Mouse (Mus musculus) embryo, embryonic 10 days (tissue): ENCODE data around the gene Prkch.

Experiments used
- DNase-seq: peaks from one replicate; pipeline ENCODE4 v3.0.0-alpha.2; 2015; ENCODE audit warnings: low spot score

Gene Prkch

DNA sequence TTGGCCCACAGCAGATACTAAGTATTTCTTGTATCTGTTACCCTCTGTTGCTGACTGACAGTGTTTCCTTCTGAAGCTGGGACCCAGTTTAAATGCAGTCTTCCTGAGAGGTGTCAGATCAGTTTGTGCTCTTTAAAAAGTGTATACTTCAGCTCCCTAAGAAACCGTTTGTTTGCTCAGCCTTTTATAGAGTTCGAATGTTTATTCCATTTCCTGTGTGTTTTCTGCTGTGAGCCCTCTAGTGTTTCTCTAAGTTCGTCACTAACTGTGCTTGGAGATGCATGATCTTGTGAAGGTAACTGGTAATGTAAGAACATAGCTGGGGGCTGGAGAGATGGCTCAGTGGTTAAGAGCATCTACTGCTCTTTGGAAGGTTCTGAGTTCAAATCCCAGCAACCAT, 27.1 kb downstream of the Prkch start:
- no peak for DNase-seq

- no peak for DNase-seq
These were observed 28.6 kb downstream of the Prkch start for GRCm38 (mm10) chr12:73613183-73613582.

DNA sequence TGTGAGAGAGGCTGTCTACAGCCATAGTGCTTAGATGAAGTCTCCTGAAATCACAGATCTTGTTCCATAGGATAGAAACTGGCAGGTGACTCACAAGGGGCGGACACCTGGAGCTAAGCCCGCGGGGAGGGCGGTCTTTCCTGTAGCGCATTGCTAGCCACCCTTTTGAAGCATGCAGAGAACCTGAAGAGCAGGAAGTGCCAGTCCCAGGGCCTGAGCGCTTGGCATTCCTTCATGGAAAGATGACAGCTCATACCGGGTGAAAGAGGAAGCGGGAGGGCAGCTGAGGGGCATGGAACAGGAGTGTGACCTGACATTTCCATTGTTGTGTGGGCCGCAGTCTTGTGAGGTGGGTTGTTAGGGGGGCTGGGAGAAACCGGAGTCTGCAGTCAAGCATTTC, 33.1 kb downstream of the Prkch start:
- peak; percentile 43 for DNase-seq

- no peak for DNase-seq
These were observed 40.9 kb downstream of the Prkch start for GRCm38 (mm10) chr12:73625277-73626032.

DNA sequence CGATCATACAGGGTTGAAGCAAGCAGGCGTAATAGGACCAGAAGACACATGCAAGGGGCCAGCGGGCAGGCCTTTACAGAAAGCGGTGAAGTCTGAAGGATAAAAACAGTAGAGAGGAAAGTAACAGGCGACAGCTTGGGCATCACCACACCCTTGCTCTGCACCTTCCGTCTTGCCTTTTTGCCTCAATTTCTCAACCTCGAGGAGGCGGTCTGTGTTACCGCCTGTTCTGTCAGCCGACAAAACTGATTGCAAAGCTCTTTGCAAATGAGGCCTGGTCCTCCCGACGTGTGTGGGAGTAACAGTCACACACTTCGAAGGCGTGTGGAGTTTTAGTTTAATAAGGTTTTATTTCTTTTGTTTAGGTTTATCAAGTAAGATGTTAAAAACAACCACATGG, 43.3 kb downstream of the Prkch start:
- DNase-seq = no peak

DNA sequence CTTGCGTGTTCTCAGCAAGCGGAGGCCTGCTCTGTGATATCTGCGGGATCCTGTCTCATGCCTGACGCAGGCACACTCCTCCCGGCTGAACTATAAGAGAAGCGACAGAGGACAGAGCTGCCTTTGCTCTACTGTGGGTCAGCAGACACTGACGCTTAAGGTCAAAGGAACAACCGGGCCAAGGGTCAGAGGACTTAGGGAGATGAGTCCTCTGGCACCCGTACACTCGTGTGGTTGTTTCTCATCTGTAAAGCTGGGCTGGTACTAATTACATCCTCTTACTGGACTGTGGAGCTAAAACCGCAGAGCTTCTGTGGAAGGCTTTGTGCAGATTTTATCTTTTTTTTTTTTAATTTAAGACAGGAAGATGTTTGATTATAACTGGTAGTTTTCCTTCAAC, 46.0 kb downstream of the Prkch start:
- no peak for DNase-seq

DNA sequence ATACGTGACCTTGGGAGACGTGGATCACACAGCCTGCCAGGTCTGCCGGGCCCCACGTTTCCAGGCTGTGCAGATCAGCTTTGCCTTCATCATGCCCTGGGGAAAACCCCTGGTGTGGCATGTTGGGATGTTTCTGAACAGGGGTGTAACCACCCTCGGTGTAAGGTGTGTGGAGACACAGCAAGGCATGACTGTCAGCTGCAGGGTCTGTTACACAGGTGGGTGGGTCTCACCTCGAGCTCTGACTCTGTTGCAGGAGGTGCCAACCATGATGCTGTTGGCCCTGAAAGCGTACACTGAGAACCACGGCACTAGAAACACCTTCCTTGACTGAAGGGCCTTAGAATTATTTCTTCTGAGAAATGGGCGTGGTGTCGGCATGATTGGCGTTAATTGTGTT, 46.6 kb downstream of the Prkch start:
- DNase-seq = no peak

DNA sequence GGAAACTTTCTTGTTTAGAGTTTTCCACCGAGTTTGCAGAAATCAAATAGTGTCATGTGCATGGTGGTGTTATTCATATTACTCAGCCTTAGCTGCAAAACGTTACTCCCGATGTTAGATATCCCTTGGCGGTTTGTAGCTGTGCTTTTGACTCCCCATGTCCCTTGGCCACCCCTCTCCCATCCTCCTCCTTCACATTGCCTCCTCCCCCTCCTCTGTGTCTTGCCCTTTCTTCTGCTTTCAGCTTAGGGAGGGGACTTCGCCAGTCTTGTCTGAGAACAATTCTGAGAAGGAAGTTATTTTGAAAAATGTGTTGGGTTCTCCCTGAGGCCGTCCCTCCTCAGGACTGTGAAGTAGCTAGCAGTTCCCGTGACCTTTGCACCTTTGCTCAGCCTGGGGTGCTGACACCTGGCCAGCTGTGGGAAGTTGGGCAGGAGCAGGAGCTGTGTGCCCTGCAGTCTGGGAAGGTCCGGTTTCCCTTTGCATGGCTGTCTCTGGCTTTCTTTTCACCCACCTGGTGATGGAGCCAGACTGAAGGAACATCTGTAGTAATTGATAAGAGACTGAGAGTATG, 48.2 kb downstream of the Prkch start:
- DNase-seq = peak; percentile 48

- DNase-seq = no peak
These were observed 49.1 kb downstream of the Prkch start for GRCm38 (mm10) chr12:73633707-73634106.

- no peak for DNase-seq
These were observed 55.0 kb downstream of the Prkch start for GRCm38 (mm10) chr12:73639571-73639970.

DNA sequence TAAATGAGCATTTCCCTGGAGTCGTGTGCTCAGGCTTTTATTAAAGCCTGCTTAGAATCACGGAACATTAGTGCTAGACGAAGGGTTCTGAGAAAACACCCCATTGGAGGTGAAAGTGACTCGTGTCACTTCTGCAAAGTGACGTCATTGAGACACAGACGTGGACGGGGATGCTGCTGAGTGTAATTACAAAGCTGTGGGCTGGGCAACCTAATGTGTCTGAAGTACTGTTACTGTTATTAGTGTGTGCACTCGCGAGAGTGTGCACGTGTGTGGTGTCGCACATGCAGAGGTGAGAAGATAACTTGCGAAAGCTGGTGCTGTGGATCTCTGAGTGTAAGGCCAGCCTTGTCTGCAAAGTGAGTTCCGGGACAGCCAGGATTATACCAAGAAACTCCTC, 56.6 kb downstream of the Prkch start:
- DNase-seq = no peak

DNA sequence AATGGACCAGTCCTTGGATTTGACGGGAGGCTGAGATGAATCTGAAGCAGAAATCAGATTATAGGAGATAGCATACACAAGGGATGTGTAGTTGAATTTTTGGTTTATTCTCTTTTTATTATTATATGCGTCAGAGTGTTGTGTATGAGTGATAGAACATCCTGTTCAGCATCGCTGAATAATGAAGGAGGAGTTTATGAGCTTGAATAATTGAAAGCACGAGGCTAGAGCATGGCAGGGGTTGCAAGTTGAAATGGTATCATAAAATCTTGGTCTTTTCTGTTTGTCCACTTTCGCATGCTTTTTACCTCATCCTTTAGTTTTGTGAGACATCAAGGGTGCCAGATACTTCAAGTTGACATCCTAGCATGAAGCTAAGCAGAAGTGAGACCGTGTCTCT, 60.6 kb downstream of the Prkch start:
- DNase-seq = no peak

GRCm38 (mm10) chr12:73647686-73648085, 63.1 kb downstream of the Prkch start:
- DNase-seq = no peak

GRCm38 (mm10) chr12:73656568-73657204, 72.1 kb downstream of the Prkch start:
- DNase-seq = no peak

GRCm38 (mm10) chr12:73663421-73663820, 78.8 kb downstream of the Prkch start:
- DNase-seq = no peak

- no peak for DNase-seq
These were observed 82.1 kb downstream of the Prkch start for GRCm38 (mm10) chr12:73666701-73667100.

GRCm38 (mm10) chr12:73667607-73668006, 83.0 kb downstream of the Prkch start:
- DNase-seq = no peak

DNA sequence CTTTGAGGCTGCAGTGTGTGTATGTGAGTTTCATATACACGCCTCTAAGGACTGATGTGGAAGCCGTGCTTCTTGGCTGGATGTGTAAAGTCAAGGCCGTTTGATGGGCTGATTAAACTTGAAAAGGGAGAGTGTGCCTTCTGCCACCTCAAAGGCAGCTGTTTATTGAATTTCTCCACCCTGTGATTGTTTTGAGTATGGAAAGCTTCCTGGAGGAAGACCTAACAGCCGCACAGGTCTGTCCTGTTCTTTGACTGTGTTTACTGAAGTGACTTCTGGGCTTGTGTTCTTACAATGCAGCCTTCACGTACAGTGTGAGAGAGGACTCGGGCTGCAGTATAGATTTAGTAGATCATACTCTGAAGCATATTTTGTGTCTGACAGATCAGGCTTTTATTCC, 86.1 kb downstream of the Prkch start:
- DNase-seq = no peak

DNA sequence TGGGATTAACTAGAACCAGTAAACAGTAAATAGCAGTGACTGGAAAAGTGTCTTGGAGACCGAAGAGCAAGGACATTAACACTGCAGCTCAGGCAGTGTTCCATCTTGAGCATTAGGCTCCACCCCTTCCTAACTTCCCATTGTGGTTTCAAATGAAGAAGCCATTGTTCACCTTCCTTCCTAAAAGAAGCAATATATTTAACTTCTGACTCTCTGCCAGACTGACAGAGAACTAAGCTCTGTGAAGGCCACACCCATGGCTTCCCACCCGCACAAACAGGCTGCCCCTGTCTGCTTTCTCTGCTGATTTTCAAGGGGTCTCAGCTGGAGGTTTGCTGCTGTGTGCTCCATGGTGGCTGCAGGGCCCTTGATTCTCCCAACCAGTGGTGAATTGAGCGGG, 86.9 kb downstream of the Prkch start:
- DNase-seq = peak; percentile 19

DNA sequence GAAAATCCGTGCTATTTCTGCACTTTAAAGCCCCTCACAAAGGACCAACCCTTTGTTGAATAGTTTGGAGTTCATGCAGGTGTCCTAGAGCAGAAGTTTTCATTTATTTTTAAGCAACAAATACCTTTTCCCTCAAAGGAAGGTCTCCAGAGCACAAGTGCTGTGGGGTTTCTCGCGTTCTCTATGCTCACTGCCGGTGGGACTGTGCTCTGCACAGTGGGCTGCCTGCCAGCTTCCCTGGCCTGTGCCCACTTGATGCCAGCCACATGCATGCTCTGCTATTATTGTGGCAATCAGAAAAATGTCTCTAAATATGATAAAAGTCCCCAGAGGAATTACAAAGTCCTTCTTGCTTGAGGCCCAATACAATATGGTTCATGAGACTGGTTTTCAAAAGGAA, 87.4 kb downstream of the Prkch start:
- no peak for DNase-seq

- no peak for DNase-seq
These were observed 89.2 kb downstream of the Prkch start for GRCm38 (mm10) chr12:73673783-73674182.

- DNase-seq = no peak
These were observed 90.6 kb downstream of the Prkch start for GRCm38 (mm10) chr12:73675212-73675611.

DNA sequence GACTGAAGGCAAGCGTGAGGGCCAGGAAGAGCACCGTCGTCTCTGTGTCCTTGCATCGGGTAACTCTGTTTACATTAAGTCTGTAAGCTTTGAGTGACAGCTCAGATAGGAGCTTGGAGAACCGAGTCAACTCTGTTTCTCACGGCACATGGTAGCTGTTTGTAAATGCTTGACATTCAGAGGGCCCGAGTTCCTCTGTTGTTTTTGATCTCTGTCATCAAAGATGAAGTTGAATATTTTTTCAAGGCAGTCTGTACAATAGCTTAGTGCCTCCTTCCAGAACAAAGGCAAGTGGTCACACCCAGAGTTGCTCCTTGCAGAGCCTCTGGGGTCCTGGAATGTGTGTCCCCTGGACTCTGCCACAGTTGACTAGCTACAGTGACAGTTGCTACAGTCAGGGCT, 94.8 kb downstream of the Prkch start:
- DNase-seq = peak; percentile 38

DNA sequence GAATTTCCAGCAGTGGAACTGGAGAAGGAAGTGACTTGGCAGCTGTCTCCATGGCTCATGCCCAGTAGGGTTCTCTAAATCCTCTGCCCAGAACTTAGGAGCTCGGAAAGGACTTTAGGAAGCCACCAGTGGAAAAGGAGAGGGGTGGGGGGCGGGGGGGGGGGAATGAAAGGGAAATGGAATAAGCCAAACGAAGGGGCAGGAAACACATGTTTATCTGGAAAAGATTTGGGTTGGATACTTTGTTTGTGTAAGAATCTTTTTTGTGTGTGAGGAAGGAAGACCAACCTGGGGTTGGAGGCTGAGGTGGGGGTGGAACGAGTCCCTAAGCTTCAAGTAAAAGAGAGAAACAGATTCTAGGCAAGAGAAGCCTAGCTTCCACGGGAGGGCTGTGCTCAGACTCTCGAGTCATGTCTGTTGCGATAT, 98.3 kb downstream of the Prkch start:
- DNase-seq = no peak
